Mouse (Mus musculus) layer of hippocampus, postnatal 14 days (tissue): ENCODE results near the gene Lmx1b. TPM values are rescaled to one million over a fixed set of nuclear protein-coding genes. Genes with fewer than 3 reads are reported as not detected.

Experiments
- DNase-seq, 2 experiments: peaks; one replicate each; pipeline ENCODE4 v3.0.0; 2021 to 2022; ENCODE audit warnings: low spot score in 2 of 2, mixed read lengths in 1 of 2
- total RNA-seq, 2 experiments: library from RNA; stranded (reverse); gene quantifications; 2 replicates each; pipeline ENCODE4 v1.2.3; 2021

Lmx1b gene
- total RNA-seq, 2 experiments from 2014 or later, result 0.17 to 0.28 TPM

GRCm38 (mm10) chr2:33544203-33544762 lies 96.0 kb downstream of the Lmx1b start:
- peak in 1 of 2 experiments; percentile 13 for DNase-seq

GRCm38 (mm10) chr2:33543429-33544202 lies 96.7 kb downstream of the Lmx1b start:
- DNase-seq, result peak; percentile 77 to 90

DNA sequence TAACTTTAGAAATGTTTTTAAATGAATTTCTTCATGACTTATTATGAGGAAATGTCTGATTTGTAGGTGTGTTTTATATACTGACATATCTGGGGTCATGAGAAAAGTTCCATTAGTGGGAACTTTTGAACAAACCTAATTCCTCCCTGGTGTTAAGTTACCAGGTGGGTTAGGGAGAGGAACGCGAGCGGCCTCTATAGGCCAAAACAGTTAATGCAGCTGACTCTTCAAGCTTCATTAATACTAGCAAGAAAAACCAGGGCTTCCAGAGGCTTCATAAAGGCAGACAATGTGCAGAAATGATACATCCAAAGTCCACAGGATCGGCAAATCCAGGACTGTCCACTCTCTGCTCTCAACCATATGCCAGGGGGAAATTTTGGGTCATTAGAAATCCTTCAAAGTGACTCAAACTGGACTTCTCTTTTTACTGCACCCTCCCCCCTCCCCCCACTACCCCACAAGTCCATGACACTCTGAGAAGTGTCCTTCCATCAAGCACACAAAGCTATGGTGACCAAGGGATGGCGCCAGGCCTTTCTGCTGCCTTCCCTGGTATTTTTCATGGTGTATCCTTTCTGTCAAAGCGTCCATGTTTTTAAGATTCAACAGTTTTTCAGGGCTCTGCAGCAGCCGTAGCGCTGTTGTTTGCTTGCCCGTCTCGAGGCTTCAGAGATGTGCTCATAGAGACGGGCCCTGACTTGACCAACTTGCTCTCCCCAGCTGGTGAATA lies 97.4 kb downstream of the Lmx1b start:
- peak; percentile 63 to 85 for DNase-seq

DNA sequence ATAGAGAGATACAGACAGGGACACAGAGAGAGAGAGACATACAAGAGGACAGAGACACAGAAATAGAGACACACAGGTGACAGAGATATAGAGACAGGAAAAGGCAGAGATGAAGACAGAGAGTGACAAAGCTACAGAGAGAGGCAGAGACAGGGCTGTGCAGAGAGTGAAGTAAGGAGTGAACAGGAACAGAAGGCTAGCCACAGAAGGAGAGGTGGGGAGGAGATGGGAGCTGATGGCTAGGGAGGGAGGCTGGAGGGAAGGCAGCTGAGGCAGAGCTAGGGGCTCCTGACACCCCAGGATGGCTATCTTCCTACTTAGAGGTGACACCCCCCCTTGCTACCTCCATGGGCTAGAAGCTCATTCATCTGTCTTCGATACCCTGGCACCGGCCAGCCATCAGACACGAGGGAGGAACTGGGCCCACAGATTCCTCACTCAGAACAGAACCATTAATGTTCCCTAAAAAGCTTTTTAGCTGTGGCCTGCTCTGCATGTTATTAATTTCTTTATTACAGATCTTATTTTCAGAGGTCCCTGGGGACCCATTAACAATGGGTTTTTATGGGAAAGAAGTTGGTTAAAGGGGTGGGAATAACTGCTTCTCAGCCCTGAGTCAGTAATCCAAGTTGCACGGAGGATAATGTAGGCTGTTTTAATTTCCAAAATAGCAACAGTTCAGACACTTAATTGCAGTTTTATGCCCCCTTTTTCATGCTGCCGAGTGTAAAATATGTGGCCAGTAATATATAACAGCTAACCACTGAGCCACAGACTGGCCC lies 114.8 kb downstream of the Lmx1b start:
- DNase-seq, result no peak

DNA sequence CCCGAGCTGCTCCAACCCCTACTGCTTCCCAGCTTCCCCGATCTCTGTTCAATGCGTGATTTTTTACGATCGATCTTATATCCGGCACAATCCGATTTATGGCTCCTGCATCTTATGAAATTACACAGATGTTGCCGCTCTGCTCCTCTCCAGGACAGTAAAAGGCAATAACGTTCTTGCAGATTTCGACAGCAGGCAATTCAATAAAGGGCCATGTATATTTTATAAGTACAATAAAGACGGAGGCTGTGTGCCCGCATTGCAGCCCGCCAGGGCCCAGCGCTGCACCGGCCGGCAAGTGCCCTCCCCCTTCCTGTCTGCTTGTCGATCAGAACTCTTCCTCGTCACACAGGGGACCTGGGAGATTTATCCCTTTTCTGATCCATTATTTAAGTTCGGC lies 124.5 kb downstream of the Lmx1b start:
- no peak for DNase-seq

GRCm38 (mm10) chr2:33515431-33515830 lies 124.9 kb downstream of the Lmx1b start:
- DNase-seq, result no peak

Other genes starting within 250 kb of the Lmx1b start
- gene Zbtb34, start 209.2 kb downstream of the Lmx1b start, total RNA-seq, result 10 to 100 TPM; 13.7 to 16.1 TPM
- gene Zbtb43, start 172.0 kb downstream of the Lmx1b start, total RNA-seq, result 10 to 100 TPM; 22.0 to 26.3 TPM
- 10 to 100 TPM; 95.0 to 98.6 TPM for gene Mvb12b, start 247.4 kb upstream of the Lmx1b start, total RNA-seq